Mouse (Mus musculus): ENCODE measurements around the gene Gm15155.
"Not testable (repeated sequence)": the region's sequence is repeated elsewhere in the genome, so short reads cannot be mapped to it uniquely, and the experiment has no call there.

Gm15155 gene

DNA sequence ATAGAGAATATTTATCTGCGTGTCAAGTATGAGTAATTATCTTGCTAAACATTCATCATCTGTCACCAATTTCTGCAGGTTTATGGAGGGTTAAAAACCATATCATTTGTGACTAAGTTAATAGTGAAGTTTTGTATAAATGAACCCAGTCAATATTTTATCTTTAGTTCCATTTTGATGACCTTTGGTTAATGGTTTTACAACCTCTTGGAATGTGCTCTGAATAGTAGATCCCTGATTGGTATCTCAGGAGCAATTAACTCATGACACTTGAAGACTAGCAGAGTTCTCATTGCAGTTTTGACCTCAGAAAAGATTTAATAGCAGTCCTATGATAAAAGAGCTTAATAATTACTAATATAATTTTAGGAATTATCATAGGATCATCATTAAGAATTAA is 385.2 kb downstream of the Gm15155 start:
- no peak for DNase-seq (ENCODE audit: low spot score)

DNA sequence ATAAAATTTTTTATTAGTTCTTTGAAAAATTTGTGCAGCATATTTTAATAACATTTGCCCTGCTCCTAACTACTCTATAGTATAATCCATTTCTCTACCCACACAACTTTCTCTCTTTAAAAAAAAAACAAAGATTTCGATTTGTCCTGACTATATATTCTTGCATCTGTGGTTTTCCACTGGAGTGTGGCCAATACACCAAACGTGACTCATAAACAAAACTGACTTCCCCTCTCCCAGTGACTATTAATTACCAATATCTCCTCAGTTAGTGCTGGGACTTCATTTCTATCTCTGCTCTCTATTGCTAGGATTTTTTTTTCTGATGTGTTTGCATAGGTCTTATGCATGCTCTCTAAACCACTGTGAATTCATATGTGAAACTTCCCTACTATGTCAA is 531.2 kb downstream of the Gm15155 start:
- DNase-seq (ENCODE audit: low spot score), result no peak

DNA sequence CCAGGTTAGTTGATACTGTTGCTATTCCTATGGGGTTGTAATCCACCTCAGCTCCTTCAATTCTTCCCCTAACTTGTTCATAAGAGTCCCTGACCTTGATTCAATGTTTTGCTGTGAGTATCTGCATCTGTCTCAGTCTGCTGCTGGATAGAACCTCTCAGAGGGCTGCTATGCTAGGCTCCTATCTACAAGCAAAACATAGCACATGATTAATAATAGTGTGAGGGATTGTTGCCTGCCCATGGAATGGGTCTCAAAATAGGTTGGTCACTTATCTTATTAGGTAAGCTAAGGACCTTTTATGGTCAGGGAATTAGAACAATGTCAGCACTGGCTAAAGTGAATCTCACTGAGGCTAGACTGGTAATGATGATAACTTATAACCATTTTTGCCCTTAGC is 547.0 kb downstream of the Gm15155 start:
- no peak for DNase-seq (ENCODE audit: low spot score)

- DNase-seq (ENCODE audit: low spot score), result not testable (repeated sequence)
Observed at GRCm38 (mm10) chrX:156303806-156304205, 679.3 kb downstream of the Gm15155 start.

All from ovary, postnatal 10 days (tissue).